Mouse (Mus musculus) embryonic facial prominence, embryonic 10.5 days (tissue): ENCODE data around the gene Smarcad1. TPM values are rescaled to one million over a fixed set of nuclear protein-coding genes. Genes with fewer than 3 reads are reported as not detected.
"Not testable (repeated sequence)": the region's sequence is repeated elsewhere in the genome, so short reads cannot be mapped to it uniquely, and the experiment has no call there.

Experiments
- DNase-seq: peaks from one replicate; pipeline ENCODE4 v3.0.0-alpha.2; 2017; ENCODE audit warnings: low spot score
- H3K27ac ChIP-seq: fragments of 300-500 bp; sonication (generic); replicated peaks from 2 replicates; pipeline ENCODE4 v1.5.1; 2016; ENCODE audit warnings: mild to moderate bottlenecking
- H3K27me3 ChIP-seq: fragments of 300-500 bp; sonication (generic); replicated peaks from 2 replicates; pipeline ENCODE4 v1.6.1; 2016; ENCODE audit warnings: low read depth, mild to moderate bottlenecking; ENCODE audit not compliant: poor library complexity, severe bottlenecking
- H3K36me3 ChIP-seq: fragments of 300-500 bp; sonication (generic); replicated peaks from 2 replicates; pipeline ENCODE4 v1.6.1; 2016; ENCODE audit warnings: mild to moderate bottlenecking, moderate library complexity
- H3K4me1 ChIP-seq: fragments of 300-500 bp; sonication (generic); 2 replicates; pipeline ENCODE4 v1.6.1; 2016
- H3K4me3 ChIP-seq: fragments of 300-500 bp; sonication (generic); 2 replicates; pipeline ENCODE4 v1.5.1; 2016; ENCODE audit warnings: mild to moderate bottlenecking, moderate library complexity
- H3K9me3 ChIP-seq: fragments of 300-500 bp; sonication (generic); 2 replicates; pipeline ENCODE4 v1.6.1; 2016; ENCODE audit warnings: mild to moderate bottlenecking
- WGBS: fragments of 180-500 bp; shearing (Covaris S2); methylation state at CpG from one replicate; pipeline ENCODE4 v1.1.7; 2016; 5-methylcytosine and 5-hydroxymethylcytosine counted together
- polyA plus RNA-seq: library from polyadenylated mRNA; unstranded; fragments of >200 nt; fragmentation: Nextera tagmentation; extraction: Ambion mirVana; gene quantifications from 2 replicates; pipeline ENCODE4 v1.2.1, GENCODE M21; 2016

Smarcad1 gene
- polyA plus RNA-seq, 1 experiment from 2014 or later = 112 TPM

DNA sequence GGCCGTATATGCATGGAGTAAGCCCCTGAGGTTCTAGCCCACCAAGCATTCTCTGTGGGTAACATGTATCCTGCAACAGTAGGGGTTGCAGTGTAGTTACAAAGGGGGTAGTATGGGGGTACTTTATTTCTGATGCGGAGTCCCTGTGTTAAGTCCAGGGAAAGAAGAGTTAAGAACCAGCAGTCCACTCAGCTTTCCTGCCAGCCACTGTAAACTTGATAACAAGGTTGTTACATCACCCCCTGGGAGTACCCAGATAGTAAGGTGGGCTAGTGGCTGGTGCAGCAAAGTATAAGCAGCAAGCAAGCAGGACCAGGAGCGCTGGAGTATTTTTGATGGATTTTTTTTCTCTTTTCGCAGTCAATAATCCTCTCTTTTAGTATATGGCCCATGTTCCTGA is 17.3 kb upstream of the Smarcad1 start:
- Histone ChIP-seq H3K4me1 (0 out of 2 replicates have a peak, but pooled peaks cover 4% of the 10 kb centered on the region), H3K9me3 (no peaks in the 10 kb centered on the region), H3K27me3 (no peaks in the 10 kb centered on the region), H3K27ac (no peak overlapping the region), H3K36me3 (no peaks in the 10 kb centered on the region), H3K4me3 (no peak overlapping the region)
- DNase-seq = no peak
- WGBS = 95% methylated on average over 4 of the region's 4 CpGs

DNA sequence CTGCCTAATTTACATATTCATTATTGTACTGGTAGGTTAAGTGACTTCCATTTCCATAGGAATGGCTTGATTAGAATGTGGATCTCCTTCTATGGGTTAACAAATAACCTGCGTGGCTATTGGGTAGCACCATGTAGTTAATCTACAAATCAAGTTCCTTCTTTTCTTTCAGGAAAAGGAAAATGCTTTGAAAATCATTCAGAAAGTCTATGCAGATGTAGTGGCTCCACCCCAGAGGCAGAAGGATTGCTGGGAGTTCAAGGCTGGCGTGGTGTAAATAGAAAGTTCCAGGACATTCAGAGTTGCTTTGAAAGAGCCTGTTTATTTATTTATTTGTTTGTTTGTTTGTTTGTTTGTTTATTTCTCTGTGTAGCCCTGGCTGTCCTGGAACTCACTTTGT is 7.7 kb upstream of the Smarcad1 start:
- WGBS = 89% methylated on average over 2 of the region's 2 CpGs
- Histone ChIP-seq H3K36me3 (no peaks in the 10 kb centered on the region), H3K4me1 (no peaks in the 10 kb centered on the region), H3K27ac (no peak overlapping the region), H3K27me3 (no peaks in the 10 kb centered on the region), H3K9me3 (no peaks in the 10 kb centered on the region), H3K4me3 (no peak overlapping the region)
- DNase-seq = no peak

DNA sequence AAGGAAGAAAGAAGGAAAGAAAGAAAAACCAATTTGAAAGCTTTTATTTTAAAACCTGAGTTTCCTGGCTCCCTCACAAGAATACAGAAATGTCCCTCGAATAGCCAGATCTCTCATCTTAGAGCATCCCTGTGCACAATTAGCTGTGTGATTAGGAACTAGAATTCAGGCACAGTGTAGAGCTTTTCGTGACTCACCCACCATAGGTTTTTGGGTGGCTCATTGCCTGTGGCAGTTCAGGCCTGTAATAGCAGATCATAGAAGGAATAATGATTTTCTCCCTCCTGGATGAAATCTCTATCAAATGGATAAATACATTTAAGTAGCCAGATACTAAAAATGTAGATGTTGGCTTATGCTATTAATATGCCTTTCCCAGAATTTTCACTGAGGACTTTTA is 6.9 kb upstream of the Smarcad1 start:
- no peak overlapping the region for H3K4me3 ChIP-seq
- H3K36me3 ChIP-seq = no peaks in the 10 kb centered on the region
- H3K9me3 ChIP-seq = no peaks in the 10 kb centered on the region
- no peaks in the 10 kb centered on the region for H3K4me1 ChIP-seq
- no peak overlapping the region for H3K27ac ChIP-seq
- no peak for DNase-seq
- no peaks in the 10 kb centered on the region for H3K27me3 ChIP-seq
- 82% methylated on average over 2 of the region's 2 CpGs for WGBS

DNA sequence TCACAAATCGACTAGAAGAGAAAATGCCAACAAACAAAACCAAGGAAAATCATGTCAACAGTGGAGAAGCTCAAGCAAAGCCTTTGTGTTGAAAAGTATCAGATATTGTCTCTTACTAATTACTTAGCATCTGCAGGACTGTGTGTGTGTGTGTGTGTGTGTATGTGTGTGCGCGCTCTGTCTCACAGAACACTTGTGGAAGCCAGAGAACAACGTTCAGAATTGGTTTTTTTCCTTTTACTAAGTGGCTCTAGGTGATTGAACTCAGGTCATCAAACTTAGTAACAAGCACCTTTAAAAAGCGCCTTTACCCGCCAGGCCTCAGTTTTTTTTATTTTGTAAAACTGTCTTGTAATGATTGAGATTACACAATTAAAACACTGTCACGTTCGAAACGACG is 451 bp upstream of the Smarcad1 start:
- peak overlapping the region; percentile 100 for H3K27ac ChIP-seq
- no peak for DNase-seq
- H3K27me3 ChIP-seq = no peaks in the 10 kb centered on the region
- H3K4me3 ChIP-seq = peak overlapping the region; percentile 86
- H3K36me3 ChIP-seq = peaks cover 33% of the 10 kb centered on the region
- WGBS = 43% methylated on average over 10 of the region's 10 CpGs
- H3K4me1 ChIP-seq = peaks cover 4% of the 10 kb centered on the region; the same call in 1 of the 2 replicates
- no peaks in the 10 kb centered on the region for H3K9me3 ChIP-seq

DNA sequence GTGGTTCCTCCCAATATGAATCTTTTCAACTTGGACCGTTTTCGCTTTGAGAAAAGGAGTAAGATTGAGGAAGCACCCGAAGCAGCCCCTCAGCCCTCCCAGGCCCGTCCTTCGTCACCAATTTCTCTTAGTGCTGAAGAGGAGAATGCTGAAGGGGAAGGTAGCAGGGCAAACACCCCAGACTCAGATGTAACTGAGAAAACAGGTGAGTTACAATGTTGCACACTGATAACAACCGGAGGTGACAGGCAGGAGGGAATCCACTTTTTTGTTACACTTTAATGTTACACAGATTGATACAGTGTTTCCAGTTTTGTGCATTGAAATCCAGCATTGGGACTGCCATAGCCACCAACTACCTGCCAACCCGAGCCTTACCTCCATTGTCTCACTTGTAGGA is 858 bp downstream of the Smarcad1 start:
- H3K36me3 ChIP-seq = peaks cover 44% of the 10 kb centered on the region
- peak overlapping the region; percentile 100 for H3K27ac ChIP-seq
- no peaks in the 10 kb centered on the region for H3K9me3 ChIP-seq
- WGBS = 16% methylated on average over 7 of the region's 7 CpGs
- peaks cover 4% of the 10 kb centered on the region; the same call in 1 of the 2 replicates for H3K4me1 ChIP-seq
- H3K4me3 ChIP-seq = peak overlapping the region; percentile 86
- no peaks in the 10 kb centered on the region for H3K27me3 ChIP-seq
- peak; percentile 12 for DNase-seq

DNA sequence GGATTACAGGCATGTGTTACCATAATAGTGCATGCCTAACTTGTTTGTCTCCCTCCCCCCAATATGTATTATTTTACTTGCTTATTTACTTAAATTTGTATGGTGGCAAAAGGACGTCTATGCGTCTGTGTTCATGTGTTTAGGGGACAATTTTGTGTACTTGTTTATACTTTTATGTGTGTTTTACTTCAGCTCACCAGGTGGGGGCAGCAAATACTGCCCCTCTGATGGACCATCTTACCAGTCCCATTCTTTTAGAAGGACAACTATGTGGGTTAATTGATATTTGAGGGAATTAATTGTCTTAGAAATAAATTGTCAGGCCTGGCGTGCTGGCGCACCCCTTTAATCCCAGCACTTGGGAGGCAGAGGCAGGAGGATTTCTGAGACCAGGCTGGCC is 6.7 kb downstream of the Smarcad1 start:
- peaks cover 97% of the 10 kb centered on the region for H3K36me3 ChIP-seq

DNA sequence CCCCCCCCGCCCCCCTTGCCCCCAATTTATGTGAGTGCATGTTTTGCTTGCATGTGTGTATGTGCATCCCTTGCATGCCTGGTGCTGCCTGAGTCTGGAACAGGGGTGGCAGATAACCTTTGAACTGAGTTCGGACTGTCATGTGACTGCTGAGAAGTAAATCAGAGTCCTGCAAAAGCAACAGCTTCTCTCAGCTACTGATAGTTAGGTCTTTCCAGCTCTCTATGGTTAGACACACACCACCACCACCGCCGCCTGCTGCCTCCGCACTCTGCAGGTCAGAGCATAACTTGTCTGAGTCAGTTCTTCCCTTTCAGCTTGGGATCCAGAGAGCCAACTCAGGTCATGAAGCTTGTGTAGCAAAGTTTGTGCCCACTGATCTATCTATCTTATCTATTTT is 14.2 kb downstream of the Smarcad1 start:
- H3K9me3 ChIP-seq = no peaks in the 10 kb centered on the region
- no peak for DNase-seq
- no peak overlapping the region for H3K4me3 ChIP-seq
- peaks cover 100% of the 10 kb centered on the region for H3K36me3 ChIP-seq
- H3K27me3 ChIP-seq = no peaks in the 10 kb centered on the region
- H3K27ac ChIP-seq = no peak overlapping the region
- WGBS = 93% methylated on average over 5 of the region's 5 CpGs
- no peaks in the 10 kb centered on the region for H3K4me1 ChIP-seq

More for the DNA sequence above, 6.7 kb downstream of the Smarcad1 start:
- H3K9me3 ChIP-seq = 0 out of 2 replicates have a peak, but pooled peaks cover 3% of the 10 kb centered on the region
- no peak for DNase-seq
- 95% methylated on average over 4 of the region's 4 CpGs for WGBS
- no peak overlapping the region for H3K4me3 ChIP-seq
- H3K4me1 ChIP-seq = no peaks in the 10 kb centered on the region
- no peaks in the 10 kb centered on the region for H3K27me3 ChIP-seq
- no peak overlapping the region for H3K27ac ChIP-seq

DNA sequence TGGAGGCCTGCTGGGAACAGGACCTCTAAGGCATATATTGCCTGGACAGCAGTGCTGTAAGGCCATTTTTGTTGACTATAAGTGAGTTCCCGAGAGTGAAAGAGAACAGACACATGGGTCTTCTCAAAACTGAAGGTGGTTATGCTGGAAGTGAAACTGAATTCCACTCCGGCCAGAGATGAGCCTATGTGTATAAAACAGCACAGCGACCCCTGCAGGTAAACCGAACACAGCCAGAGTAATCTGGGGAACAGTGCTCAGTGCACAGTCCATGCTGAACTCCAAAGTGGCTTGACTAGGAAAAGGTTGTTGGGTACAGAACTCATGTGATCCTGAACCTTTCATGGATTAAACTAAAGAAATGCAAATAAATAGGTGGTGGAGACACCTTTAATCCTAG is 14.8 kb downstream of the Smarcad1 start:
- not testable (repeated sequence) for DNase-seq, H3K27me3 ChIP-seq, H3K27ac ChIP-seq, H3K9me3 ChIP-seq, H3K4me3 ChIP-seq, H3K4me1 ChIP-seq
- peaks cover 100% of the 10 kb centered on the region for H3K36me3 ChIP-seq
- 82% methylated on average over 4 of the region's 4 CpGs for WGBS

DNA sequence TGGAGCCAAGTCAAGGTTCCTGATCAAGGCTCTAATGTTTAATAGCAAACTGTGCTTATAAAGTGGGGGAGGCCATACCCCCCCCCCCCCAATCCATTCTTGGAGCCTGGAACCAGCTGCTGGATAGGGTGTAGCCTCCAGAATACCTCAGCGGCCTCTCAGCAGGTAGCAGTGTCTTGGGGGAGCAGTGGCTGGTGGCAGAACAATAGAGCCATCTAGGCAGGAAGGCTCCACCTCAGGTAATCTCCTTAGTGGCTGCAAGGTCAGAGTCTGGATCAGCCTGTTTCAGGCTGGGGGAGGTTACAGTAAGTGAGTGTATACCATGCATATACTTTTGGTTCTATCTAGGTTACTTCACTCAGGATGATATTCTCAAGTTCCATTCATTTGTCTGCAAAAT is 18.7 kb downstream of the Smarcad1 start:
- Histone ChIP-seq H3K27ac (no peak overlapping the region), H3K4me3 (no peak overlapping the region), H3K36me3 (peaks cover 100% of the 10 kb centered on the region), H3K27me3 (no peaks in the 10 kb centered on the region), H3K4me1 (no peaks in the 10 kb centered on the region), H3K9me3 (no peaks in the 10 kb centered on the region)
- DNase-seq = no peak
- WGBS = 79% methylated on average over 1 of the region's 1 CpGs

DNA sequence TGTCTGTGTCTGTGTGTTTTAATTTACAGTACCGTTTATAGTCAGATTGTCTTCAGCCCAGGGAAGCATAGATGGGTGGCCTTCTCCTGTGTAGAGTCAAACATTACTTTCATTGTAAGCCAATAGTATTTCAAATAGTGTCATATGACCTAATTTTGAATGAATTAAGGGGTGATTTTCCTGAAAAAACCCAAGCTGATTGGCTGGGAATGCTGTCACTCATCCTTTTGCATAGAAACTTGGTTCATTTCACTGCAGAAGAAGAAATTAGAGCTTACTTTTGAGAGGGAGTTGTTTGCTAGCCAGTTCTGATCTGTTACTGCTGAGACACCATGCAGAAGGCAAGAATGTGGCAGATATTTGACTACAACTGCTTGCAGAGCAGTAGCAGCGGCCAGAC is 32.8 kb downstream of the Smarcad1 start:
- DNase-seq = no peak
- Histone ChIP-seq H3K4me3 (no peak overlapping the region), H3K9me3 (no peaks in the 10 kb centered on the region), H3K36me3 (peaks cover 85% of the 10 kb centered on the region), H3K27ac (no peak overlapping the region), H3K27me3 (no peaks in the 10 kb centered on the region), H3K4me1 (no peaks in the 10 kb centered on the region)
- WGBS = 81% methylated on average over 2 of the region's 2 CpGs

DNA sequence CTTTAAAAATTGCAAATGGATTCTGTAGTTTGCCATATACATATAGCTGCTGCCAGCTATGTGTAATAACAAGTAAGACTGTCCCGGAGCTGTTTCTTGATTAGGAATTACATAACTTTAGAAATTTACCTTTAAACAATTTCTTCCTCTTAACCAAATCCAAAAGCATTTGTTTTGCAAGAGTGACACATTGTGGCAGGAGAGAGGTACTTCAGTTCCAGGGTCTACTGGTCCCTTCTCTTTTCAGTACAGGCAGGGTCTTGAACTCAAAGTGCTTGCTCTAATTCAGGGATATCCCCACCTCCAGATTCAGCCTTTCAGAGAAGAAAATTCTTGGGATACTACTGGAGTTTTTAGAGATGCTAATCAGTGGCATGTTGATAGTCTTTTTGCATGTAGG is 36.8 kb downstream of the Smarcad1 start:
- WGBS = 95% methylated on average over 1 of the region's 1 CpGs
- Histone ChIP-seq H3K27me3 (no peaks in the 10 kb centered on the region), H3K27ac (no peak overlapping the region), H3K36me3 (peaks cover 82% of the 10 kb centered on the region), H3K9me3 (no peaks in the 10 kb centered on the region), H3K4me1 (no peaks in the 10 kb centered on the region), H3K4me3 (no peak overlapping the region)
- DNase-seq = no peak

DNA sequence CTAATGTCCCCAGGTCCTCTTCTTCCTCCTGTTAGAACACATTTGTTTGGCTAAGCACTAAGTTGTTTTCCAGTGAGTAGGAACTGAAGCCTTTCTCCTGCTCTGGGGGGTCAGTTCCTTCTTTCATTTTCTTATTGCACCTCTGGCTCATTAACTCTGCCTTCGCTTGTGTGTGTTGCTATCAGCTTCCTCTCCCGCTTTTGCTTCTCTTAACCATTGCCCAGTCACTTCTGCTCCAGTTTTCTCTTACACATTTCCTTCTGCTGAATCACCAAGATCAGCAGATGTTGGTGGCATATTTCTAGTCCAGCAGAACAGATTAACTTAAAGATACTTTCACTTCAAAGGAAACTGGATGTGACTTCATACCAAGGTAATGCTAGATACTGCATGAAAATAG is 72.5 kb downstream of the Smarcad1 start:
- Histone ChIP-seq H3K9me3 (no peaks in the 10 kb centered on the region), H3K4me3 (no peak overlapping the region), H3K36me3 (peaks cover 94% of the 10 kb centered on the region), H3K4me1 (no peaks in the 10 kb centered on the region), H3K27ac (no peak overlapping the region), H3K27me3 (no peaks in the 10 kb centered on the region)
- DNase-seq = no peak
- 95% methylated on average over 2 of the region's 2 CpGs for WGBS

DNA sequence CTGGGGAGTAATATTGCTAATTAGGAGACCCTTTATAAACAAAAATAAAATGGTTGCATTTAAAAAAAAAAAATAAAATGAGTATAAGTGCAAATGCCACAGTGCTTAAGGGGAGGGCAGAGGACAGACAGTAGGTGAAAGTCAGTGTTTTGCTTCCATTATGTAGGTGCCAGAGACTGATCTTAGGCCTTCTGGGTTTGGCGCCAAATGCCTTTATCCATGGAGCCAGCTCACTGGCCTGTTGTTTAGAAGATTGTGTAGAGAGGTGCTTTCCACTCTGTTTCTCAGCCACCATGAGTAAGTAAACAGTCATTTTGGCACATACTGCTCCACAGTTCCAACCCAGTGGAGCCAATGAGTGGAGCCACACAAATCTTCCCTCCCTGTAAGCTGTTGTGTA is 75.2 kb downstream of the Smarcad1 start:
- no peaks in the 10 kb centered on the region for H3K9me3 ChIP-seq
- 95% methylated on average over 1 of the region's 1 CpGs for WGBS
- H3K27me3 ChIP-seq = no peaks in the 10 kb centered on the region
- DNase-seq = no peak
- peaks cover 74% of the 10 kb centered on the region for H3K36me3 ChIP-seq
- H3K27ac ChIP-seq = no peak overlapping the region
- no peaks in the 10 kb centered on the region for H3K4me1 ChIP-seq
- H3K4me3 ChIP-seq = no peak overlapping the region
